Mouse (Mus musculus) urinary bladder, postnatal 10 days (tissue): ENCODE measurements around the gene Hus1.

Experiments used
- DNase-seq: peaks from one replicate; pipeline ENCODE4 v3.0.0; 2022; ENCODE audit warnings: low spot score

The Hus1 gene

GRCm38 (mm10) chr11:9010853-9011339 lies at the start of gene Hus1:
Hus1 (minus strand) TSS chr11:9011191.
- DNase-seq = peak; percentile 53

DNA sequence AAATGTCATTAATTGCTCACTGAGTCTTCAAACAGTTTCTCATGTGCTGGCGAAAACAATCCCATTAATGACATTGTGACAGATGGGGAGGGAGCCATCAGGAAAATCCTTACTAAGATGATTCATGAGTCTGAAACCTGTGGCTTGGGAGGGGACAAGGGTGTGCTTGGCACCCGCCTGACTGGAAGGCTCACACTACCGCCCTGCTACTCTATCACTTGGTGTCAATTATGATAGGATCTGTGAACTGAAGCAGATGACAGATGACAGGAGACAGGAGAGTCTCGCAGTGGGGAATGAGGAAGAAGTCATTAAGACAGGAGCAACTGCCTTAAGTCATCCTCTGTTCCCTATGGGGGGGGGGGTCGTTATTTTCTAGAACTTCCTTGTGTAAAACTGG lies 49.5 kb upstream of the Hus1 start:
- DNase-seq = no peak

- DNase-seq = no peak
Observed at GRCm38 (mm10) chr11:9060029-9060428, 49.0 kb upstream of the Hus1 start.

DNA sequence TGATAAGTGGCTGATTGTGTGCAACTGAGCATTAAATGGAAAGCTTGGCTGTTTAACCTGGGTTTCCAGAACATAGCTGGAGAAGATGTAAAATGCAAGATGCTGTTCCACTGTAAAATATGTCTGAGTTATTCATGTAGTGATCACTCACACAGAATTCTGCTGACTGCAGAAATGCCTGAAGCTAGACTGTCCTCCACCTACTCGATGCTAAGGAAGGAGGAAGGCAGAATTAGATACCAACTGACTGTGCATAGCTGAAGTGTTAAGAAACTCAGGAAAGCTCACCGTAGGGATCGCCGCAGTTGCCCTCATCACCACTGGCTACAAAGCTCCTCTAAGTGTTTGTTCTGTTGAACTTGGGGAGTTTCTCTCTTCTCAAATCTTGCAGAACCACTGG lies 46.7 kb upstream of the Hus1 start:
- DNase-seq = no peak

DNA sequence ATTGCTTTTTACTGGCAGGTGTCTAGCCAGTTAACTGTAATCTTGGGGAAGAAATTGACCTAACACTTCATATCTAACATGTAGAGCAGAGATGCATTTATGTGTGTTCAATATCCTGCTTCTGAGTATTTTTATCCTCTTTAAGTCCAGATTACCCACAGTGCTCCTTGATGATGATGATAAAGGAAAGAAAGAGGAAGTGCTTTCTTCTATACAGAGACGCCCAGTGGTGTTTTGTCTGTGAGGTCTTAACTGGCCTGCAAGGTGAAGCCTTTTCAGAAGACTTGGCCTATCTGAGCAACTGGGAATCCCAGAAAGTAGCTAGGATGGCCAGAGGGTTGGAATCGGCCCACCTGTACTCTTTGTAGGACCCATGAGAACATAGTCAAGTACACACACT lies 45.9 kb upstream of the Hus1 start:
- no peak for DNase-seq

GRCm38 (mm10) chr11:9051895-9052294 lies 40.9 kb upstream of the Hus1 start:
- DNase-seq = no peak

DNA sequence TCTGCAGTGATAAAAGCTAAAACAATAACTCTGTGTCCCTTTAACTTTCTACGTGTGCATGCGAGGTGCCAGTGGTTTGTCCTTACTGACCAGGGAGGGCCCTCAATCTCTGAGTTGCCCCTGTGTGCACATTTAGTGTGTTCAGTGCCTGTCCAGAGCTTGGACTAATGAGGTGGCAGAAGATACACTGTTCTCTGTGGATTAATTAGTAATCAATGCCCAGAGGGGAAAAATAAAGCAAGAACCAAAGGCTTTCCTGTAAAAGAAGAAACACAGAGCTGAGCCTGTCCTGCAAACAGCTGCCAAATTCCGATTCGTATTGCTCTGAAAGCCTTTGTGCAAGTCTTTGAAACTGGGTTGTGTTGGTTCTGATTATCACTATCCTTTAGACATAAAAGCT lies 39.2 kb upstream of the Hus1 start:
- DNase-seq = no peak

- no peak for DNase-seq
Observed at GRCm38 (mm10) chr11:9048703-9049060, 37.7 kb upstream of the Hus1 start, which contains the start of gene Sun3. Sun3 (minus strand) TSS chr11:9048991.

DNA sequence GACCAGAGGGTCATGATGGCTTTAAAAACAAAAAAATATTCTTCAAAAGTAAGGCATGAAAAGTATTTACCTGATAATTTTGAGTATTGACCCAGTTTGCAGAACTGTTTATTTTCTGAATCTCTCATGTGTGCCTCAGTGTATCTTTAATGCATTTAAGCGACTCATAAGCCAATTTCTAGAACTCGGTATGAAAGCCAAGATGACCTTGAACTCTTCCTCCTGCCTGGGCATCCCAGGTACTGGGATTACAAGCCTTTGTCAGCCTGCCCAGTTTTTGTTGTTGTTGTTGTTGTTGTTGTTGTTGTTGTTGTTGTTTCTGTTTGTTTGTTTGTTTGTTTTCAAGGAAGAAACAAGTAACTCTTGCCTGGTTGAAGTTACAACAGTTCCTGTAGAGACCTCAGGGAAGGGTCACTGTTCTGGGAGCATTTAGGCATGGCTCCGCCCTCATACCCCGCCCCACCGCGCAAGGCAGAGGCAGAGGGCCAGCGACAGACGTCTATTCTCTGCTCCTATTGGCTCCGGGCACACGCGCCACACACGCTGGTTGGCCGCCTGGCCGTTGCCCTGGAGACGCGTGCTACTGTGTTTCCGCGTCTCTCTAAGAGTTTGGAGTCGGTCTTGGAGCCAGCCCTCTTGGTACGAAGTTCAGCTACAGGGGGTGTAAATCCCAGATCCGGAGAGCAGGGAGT lies 37.2 kb upstream of the Hus1 start, which contains the start of gene Gm11992:
Gm11992 (plus strand) TSS at position 584 of the 692 bp plus-strand sequence.
- peak; percentile 23 for DNase-seq

- DNase-seq = no peak
Observed at GRCm38 (mm10) chr11:9047044-9047443, 36.1 kb upstream of the Hus1 start.

- DNase-seq = no peak
Observed at GRCm38 (mm10) chr11:9046546-9046945, 35.6 kb upstream of the Hus1 start.

- no peak for DNase-seq
Observed at GRCm38 (mm10) chr11:9031530-9031929, 20.5 kb upstream of the Hus1 start.

DNA sequence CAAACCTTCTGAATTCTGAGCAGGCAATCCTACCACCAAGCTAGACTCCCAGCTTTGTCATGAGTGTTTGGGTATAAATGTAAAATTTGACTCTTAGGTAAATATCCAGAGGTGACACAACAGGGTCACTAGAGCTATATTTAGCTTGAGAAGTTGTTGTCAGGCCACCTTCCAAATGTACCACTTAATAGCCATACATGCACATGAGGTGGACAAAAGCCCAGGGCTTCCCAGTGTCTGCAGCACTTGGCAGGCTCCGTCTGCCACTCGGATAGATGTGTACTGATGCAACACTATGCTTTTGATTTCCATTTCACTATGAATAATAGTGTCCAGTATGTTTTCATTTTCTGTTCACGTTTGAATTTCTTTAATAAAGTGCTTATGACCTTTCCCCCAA lies 14.2 kb upstream of the Hus1 start:
- no peak for DNase-seq

DNA sequence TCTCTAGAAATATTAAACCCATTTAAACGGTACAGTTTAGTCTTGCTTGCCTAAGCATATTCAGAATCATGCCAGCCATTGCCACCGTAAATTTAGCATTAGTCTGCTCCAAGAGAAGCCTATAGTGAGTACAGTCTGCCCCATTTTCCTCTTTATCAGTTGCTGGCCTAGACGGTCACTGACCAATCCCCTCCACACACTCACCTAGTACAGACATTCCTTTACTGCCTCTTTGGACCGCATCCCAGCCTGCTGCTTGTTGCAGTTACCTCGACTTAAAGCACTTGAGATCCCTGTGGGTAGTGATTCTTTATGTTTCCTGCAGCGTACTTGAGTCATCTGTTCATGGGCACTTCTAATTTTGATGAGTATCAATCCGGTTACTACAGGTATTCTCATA lies 13.8 kb upstream of the Hus1 start:
- DNase-seq = no peak

DNA sequence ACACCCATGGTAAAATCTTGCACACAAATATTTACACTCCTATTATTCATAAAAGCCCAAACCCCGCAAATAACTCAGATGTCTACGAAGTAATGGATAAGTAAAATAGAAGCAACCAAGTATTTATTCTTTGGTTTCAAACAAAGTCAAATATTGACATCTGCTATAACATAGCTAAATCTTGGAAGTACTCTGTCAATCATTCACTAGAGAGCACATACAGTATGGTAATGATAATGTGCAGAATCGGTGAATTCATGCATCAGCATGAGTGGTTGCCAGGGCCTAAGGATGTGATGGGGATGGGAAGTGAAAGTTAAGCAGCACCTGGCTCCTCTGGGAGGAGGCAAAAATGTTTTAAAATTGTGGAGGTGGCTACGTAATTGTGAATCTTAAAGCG lies 9.2 kb upstream of the Hus1 start:
- no peak for DNase-seq

- no peak for DNase-seq
Observed at GRCm38 (mm10) chr11:9018491-9019267, 7.7 kb upstream of the Hus1 start.

DNA sequence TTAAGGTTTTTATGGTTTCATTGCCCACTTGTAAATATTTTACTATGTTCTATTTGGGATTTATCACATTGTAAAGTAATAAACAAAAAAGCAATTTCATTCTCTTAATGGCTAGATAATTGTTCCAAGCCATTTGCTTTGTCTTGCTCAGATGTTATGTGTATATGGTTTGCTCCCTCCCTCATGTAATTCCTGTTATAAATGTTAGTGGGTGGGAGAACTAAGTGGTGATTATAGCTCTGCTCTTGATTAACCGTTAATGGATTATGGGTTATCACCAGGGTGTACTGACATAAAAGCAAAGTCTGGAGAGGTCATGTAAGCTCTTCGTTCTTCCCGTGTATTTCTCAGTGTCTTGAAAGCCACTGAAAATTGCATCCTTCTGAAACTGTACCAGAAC lies 3.7 kb upstream of the Hus1 start:
- no peak for DNase-seq

DNA sequence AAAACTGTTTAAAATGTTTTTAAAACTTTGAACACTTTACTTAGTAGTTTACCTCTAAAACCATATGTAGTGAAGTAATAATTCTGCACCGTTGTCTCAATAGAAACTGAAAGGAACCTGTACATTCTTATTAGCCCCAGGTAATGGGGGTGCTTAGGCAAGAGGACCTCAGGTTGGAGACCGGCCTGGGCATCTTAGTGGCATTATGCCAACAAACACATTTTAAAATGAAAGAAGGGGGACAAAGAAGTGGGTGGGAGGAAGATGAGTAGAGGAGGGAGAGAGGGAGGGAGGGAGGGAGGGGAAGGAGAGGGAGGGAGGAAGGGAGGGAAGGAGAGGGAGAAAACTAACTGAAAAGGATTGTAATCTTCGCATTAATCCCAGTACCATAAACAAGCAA lies 357 bp upstream of the Hus1 start:
- no peak for DNase-seq

GRCm38 (mm10) chr11:9010416-9010815 lies 575 bp downstream of the Hus1 start:
- no peak for DNase-seq

DNA sequence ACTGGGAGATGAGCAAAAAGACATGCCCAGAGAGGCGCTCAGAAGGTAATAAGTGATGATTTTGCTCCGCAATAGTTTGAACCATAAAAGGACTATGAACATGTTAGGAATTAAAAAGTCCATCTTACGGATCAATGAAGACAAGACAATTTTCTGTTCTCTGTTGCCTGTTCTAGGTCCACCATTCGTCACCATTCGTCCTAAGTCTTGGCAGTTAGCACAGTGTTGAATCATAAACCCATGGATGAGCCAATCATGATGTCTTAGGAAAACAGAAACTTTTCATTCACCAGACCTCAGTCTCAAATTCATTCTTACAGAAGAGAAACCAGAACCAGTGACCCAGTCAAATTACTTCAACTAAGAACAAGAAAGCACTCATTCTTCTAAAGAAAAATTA lies 2.2 kb downstream of the Hus1 start:
- no peak for DNase-seq

DNA sequence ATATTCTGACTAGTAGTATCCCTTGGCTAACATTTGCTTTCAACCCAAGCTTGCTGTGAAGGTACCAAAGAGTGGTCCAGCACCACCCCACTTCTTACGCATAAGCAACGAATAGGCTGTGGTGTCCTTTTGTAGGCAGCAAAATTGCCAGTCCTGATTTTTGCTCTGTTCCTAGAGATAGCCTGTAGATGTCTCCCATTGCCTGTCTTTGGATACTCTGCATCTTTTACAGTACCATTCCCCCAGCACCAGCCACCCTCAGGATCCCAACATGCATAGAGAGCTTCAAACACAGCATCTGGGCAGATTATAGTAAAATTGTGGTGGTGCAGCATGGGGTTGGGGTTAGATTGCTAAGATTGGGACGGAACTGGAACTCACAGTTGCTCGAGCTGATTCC lies 22.9 kb downstream of the Hus1 start:
- DNase-seq = no peak

DNA sequence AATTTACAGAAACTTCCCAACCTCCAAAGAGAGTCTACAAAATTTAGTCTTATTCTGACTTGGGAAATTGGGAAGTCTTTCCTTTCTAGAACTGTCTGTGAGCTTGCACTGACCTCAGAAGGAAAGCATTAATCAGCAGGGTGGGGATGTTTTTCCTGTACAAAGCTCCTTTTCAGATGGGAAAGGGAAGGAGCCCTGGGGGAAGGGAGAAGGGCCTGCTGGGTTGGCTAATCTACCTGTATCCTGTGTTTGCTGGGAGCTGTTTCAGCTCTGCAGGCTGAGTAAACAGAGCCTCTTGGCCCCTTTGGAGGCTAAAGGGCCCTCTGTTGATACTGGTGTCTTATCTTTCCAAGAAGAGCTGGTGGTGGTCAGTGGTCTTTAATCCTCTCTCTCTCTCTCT lies 24.9 kb downstream of the Hus1 start:
- no peak for DNase-seq

GRCm38 (mm10) chr11:8983237-8983861 lies 27.6 kb downstream of the Hus1 start:
- DNase-seq = peak; percentile 35
